Mouse (Mus musculus) neural tube, embryonic 12.5 days (tissue): ENCODE results near the gene Ppp1r15b. TPM values are rescaled to one million over a fixed set of nuclear protein-coding genes. Genes with fewer than 3 reads are reported as not detected.

Experiments
- ATAC-seq: fragments of 200-750 bp; cut with Nextera tagmentation; 2 replicates; pipeline ENCODE4 v1.8.0; 2017; ENCODE audit warnings: low read depth, mild to moderate bottlenecking, moderate TSS enrichment, moderate library complexity; ENCODE audit not compliant: low FRiP score
- H3K27ac ChIP-seq: fragments of 300-500 bp; sonication (generic); 2 replicates; pipeline ENCODE4 v1.5.1; 2016
- H3K27me3 ChIP-seq: fragments of 300-500 bp; sonication (generic); replicated peaks from 2 replicates; pipeline ENCODE4 v1.6.1; 2016; ENCODE audit warnings: mild to moderate bottlenecking
- H3K36me3 ChIP-seq: fragments of 300-500 bp; sonication (generic); 2 replicates; pipeline ENCODE4 v1.6.1; 2016; ENCODE audit warnings: mild to moderate bottlenecking
- H3K4me1 ChIP-seq: fragments of 300-500 bp; sonication (generic); 2 replicates; pipeline ENCODE4 v1.6.1; 2016
- H3K4me2 ChIP-seq: fragments of 300-500 bp; sonication (generic); replicated peaks from 2 replicates; pipeline ENCODE4 v1.6.1; 2016; ENCODE audit warnings: mild to moderate bottlenecking
- H3K4me3 ChIP-seq: fragments of 300-500 bp; sonication (generic); 2 replicates; pipeline ENCODE4 v1.5.1; 2016
- H3K9ac ChIP-seq: fragments of 300-500 bp; sonication (generic); 2 replicates; pipeline ENCODE4 v1.6.1; 2016; ENCODE audit warnings: mild to moderate bottlenecking
- H3K9me3 ChIP-seq: fragments of 300-500 bp; sonication (generic); 2 replicates; pipeline ENCODE4 v1.6.1; 2016; ENCODE audit warnings: mild to moderate bottlenecking
- WGBS: fragments of 180-500 bp; shearing (Covaris S2); methylation state at CpG from one replicate; pipeline ENCODE4 v1.1.7; 2016; 5-methylcytosine and 5-hydroxymethylcytosine counted together
- polyA plus RNA-seq: library from polyadenylated mRNA; unstranded; fragments of >200 nt; fragmentation: Nextera tagmentation; extraction: Ambion mirVana; gene quantifications from 2 replicates; pipeline ENCODE4 v1.2.1, GENCODE M21; 2016

Ppp1r15b gene
- polyA plus RNA-seq, 1 experiment from 2014 or later = 45.8 TPM

GRCm38 (mm10) chr1:133165111-133165510 is 34.2 kb downstream of the Ppp1r15b start:
- no peak for ATAC-seq
- H3K27ac ChIP-seq = no peak overlapping the region
- peaks cover 70% of the 10 kb centered on the region for H3K27me3 ChIP-seq
- peak overlapping the region; percentile 98; the same call in 1 of the 2 replicates for H3K4me2 ChIP-seq
- no peaks in the 10 kb centered on the region for H3K9me3 ChIP-seq
- peaks cover 19% of the 10 kb centered on the region for H3K4me1 ChIP-seq
- H3K36me3 ChIP-seq = no peaks in the 10 kb centered on the region
- no peak overlapping the region; the same call in 1 of the 2 replicates for H3K4me3 ChIP-seq
- WGBS = 35% methylated on average over 11 of the region's 11 CpGs
- no peak overlapping the region for H3K9ac ChIP-seq

- H3K9ac ChIP-seq = 0 out of 2 replicates have a peak overlapping the region, but pooled peaks have one; percentile 8
- H3K27me3 ChIP-seq = peaks cover 43% of the 10 kb centered on the region
- no peak for ATAC-seq
- no peak overlapping the region for H3K27ac ChIP-seq
- no peak overlapping the region for H3K4me3 ChIP-seq
- H3K9me3 ChIP-seq = no peaks in the 10 kb centered on the region
- WGBS = 47% methylated on average over 19 of the region's 19 CpGs
- H3K4me1 ChIP-seq = peaks cover 19% of the 10 kb centered on the region
- peak overlapping the region; percentile 33; the same call in 1 of the 2 replicates for H3K4me2 ChIP-seq
- H3K36me3 ChIP-seq = no peaks in the 10 kb centered on the region
Measured at GRCm38 (mm10) chr1:133168318-133169060, 37.5 kb downstream of the Ppp1r15b start.

- no peak overlapping the region for H3K27ac ChIP-seq
- no peaks in the 10 kb centered on the region for H3K36me3 ChIP-seq
- H3K4me1 ChIP-seq = peaks cover 5% of the 10 kb centered on the region; the same call in 1 of the 2 replicates
- no peak overlapping the region for H3K9ac ChIP-seq
- H3K4me2 ChIP-seq = no peak overlapping the region
- no peaks in the 10 kb centered on the region for H3K9me3 ChIP-seq
- no peak overlapping the region for H3K4me3 ChIP-seq
- ATAC-seq = no peak
- 75% methylated on average over 8 of the region's 8 CpGs for WGBS
- peaks cover 26% of the 10 kb centered on the region for H3K27me3 ChIP-seq
Measured at GRCm38 (mm10) chr1:133170196-133170595, 39.3 kb downstream of the Ppp1r15b start.

GRCm38 (mm10) chr1:133171357-133171756 is 40.4 kb downstream of the Ppp1r15b start:
- H3K4me1 ChIP-seq = peaks cover 5% of the 10 kb centered on the region; the same call in 1 of the 2 replicates
- no peaks in the 10 kb centered on the region for H3K9me3 ChIP-seq
- no peak for ATAC-seq
- 86% methylated on average over 9 of the region's 9 CpGs for WGBS
- no peak overlapping the region for H3K4me2 ChIP-seq
- H3K27ac ChIP-seq = no peak overlapping the region
- peaks cover 21% of the 10 kb centered on the region for H3K27me3 ChIP-seq
- no peak overlapping the region for H3K9ac ChIP-seq
- H3K36me3 ChIP-seq = no peaks in the 10 kb centered on the region
- no peak overlapping the region for H3K4me3 ChIP-seq

- H3K4me3 ChIP-seq = no peak overlapping the region
- H3K4me1 ChIP-seq = no peaks in the 10 kb centered on the region
- H3K27ac ChIP-seq = no peak overlapping the region
- no peaks in the 10 kb centered on the region for H3K9me3 ChIP-seq
- no peak overlapping the region for H3K4me2 ChIP-seq
- ATAC-seq = no peak
- no peaks in the 10 kb centered on the region for H3K36me3 ChIP-seq
- H3K9ac ChIP-seq = no peak overlapping the region
- 79% methylated on average over 6 of the region's 6 CpGs for WGBS
- H3K27me3 ChIP-seq = no peaks in the 10 kb centered on the region
Measured at GRCm38 (mm10) chr1:133175150-133175549, 44.2 kb downstream of the Ppp1r15b start.

- H3K27me3 ChIP-seq = no peaks in the 10 kb centered on the region
- no peaks in the 10 kb centered on the region for H3K36me3 ChIP-seq
- no peak overlapping the region for H3K4me2 ChIP-seq
- 50% methylated on average over 8 of the region's 8 CpGs for WGBS
- H3K9ac ChIP-seq = no peak overlapping the region
- ATAC-seq = no peak
- H3K9me3 ChIP-seq = no peaks in the 10 kb centered on the region
- H3K4me3 ChIP-seq = no peak overlapping the region
- H3K4me1 ChIP-seq = peaks cover 7% of the 10 kb centered on the region
- H3K27ac ChIP-seq = no peak overlapping the region
Measured at GRCm38 (mm10) chr1:133177480-133178172, 46.7 kb downstream of the Ppp1r15b start.

- no peak for ATAC-seq
- Histone ChIP-seq H3K9ac (no peak overlapping the region), H3K4me3 (no peak overlapping the region), H3K27me3 (no peaks in the 10 kb centered on the region), H3K9me3 (no peaks in the 10 kb centered on the region), H3K4me1 (peaks cover 19% of the 10 kb centered on the region), H3K36me3 (no peaks in the 10 kb centered on the region), H3K4me2 (no peak overlapping the region), H3K27ac (no peak overlapping the region)
- 83% methylated on average over 11 of the region's 11 CpGs for WGBS
Measured at GRCm38 (mm10) chr1:133178732-133179440, 47.9 kb downstream of the Ppp1r15b start.

- Histone ChIP-seq H3K27me3 (no peaks in the 10 kb centered on the region), H3K4me2 (peak overlapping the region; percentile 75), H3K27ac (peak overlapping the region; percentile 96), H3K9me3 (no peaks in the 10 kb centered on the region), H3K4me3 (peak overlapping the region; percentile 58), H3K36me3 (no peaks in the 10 kb centered on the region), H3K9ac (peak overlapping the region; percentile 78), H3K4me1 (peaks cover 29% of the 10 kb centered on the region)
- ATAC-seq = peak; percentile 67
- WGBS = under 1% methylated on average over 31 of the region's 31 CpGs
Measured at GRCm38 (mm10) chr1:133181072-133182015, 50.4 kb downstream of the Ppp1r15b start.

- H3K9ac ChIP-seq = peak overlapping the region; percentile 78
- H3K9me3 ChIP-seq = no peaks in the 10 kb centered on the region
- under 1% methylated on average over 25 of the region's 25 CpGs for WGBS
Measured at GRCm38 (mm10) chr1:133182016-133182705, 51.2 kb downstream of the Ppp1r15b start.

GRCm38 (mm10) chr1:133182706-133183095 is 51.8 kb downstream of the Ppp1r15b start:
- H3K9me3 ChIP-seq = no peaks in the 10 kb centered on the region
- H3K4me3 ChIP-seq = peak overlapping the region; percentile 58
- peak overlapping the region; percentile 78 for H3K9ac ChIP-seq
- H3K4me2 ChIP-seq = peak overlapping the region; percentile 75
- peak overlapping the region; percentile 96 for H3K27ac ChIP-seq
- H3K36me3 ChIP-seq = no peaks in the 10 kb centered on the region
- peak; percentile 75 for ATAC-seq
- H3K27me3 ChIP-seq = no peaks in the 10 kb centered on the region
- under 1% methylated on average over 16 of the region's 16 CpGs for WGBS
- H3K4me1 ChIP-seq = peaks cover 40% of the 10 kb centered on the region

More at GRCm38 (mm10) chr1:133182016-133182705, 51.2 kb downstream of the Ppp1r15b start:
- Histone ChIP-seq H3K4me2 (peak overlapping the region; percentile 75), H3K27me3 (no peaks in the 10 kb centered on the region), H3K36me3 (no peaks in the 10 kb centered on the region), H3K27ac (peak overlapping the region; percentile 96), H3K4me3 (peak overlapping the region; percentile 58), H3K4me1 (peaks cover 34% of the 10 kb centered on the region)
- ATAC-seq = peak; percentile 69
